Mouse (Mus musculus) lung, embryonic 14.5 days (tissue): ENCODE measurements around the gene Magi1. TPM values are rescaled to one million over a fixed set of nuclear protein-coding genes. Genes with fewer than 3 reads are reported as not detected.

Experiments used
- ATAC-seq: fragments of 200-750 bp; cut with Nextera tagmentation; 2 replicates; pipeline ENCODE4 v1.8.0; 2017; ENCODE audit warnings: mild to moderate bottlenecking, moderate TSS enrichment, moderate library complexity; ENCODE audit not compliant: insufficient read depth
- DNase-seq: peaks from one replicate; pipeline ENCODE4 v3.0.0-alpha.2; 2015
- H3K27ac ChIP-seq: fragments of 300-500 bp; sonication (generic); 2 replicates; pipeline ENCODE4 v1.5.1; 2014; ENCODE audit warnings: low read depth, mild to moderate bottlenecking, moderate library complexity
- H3K27me3 ChIP-seq: fragments of 300-500 bp; sonication (generic); 2 replicates; pipeline ENCODE4 v1.6.1; 2014; ENCODE audit warnings: low read length, control low read depth; ENCODE audit not compliant: insufficient read depth
- H3K36me3 ChIP-seq: fragments of 300-500 bp; sonication (generic); 2 replicates; pipeline ENCODE4 v1.6.1; 2014; ENCODE audit warnings: control low read depth; ENCODE audit not compliant: insufficient read depth
- H3K4me1 ChIP-seq: fragments of 300-500 bp; sonication (generic); 2 replicates; pipeline ENCODE4 v1.6.1; 2014; ENCODE audit warnings: antibody characterized with exemption, control low read depth; ENCODE audit not compliant: insufficient read depth
- H3K4me2 ChIP-seq: fragments of 300-500 bp; sonication (generic); 2 replicates; pipeline ENCODE4 v1.6.1; 2014; ENCODE audit warnings: mild to moderate bottlenecking
- H3K4me3 ChIP-seq: fragments of 300-500 bp; sonication (generic); 2 replicates; pipeline ENCODE4 v1.5.1; 2014; ENCODE audit warnings: low read depth, low read length
- H3K9ac ChIP-seq: fragments of 300-500 bp; sonication (generic); 2 replicates; pipeline ENCODE4 v1.6.1; 2014
- H3K9me3 ChIP-seq: fragments of 300-500 bp; sonication (generic); 2 replicates; pipeline ENCODE4 v1.6.1; 2016; ENCODE audit warnings: low read depth, low read length, control low read depth
- CTCF ChIP-seq: IDR thresholded peaks from 2 replicates; pipeline ENCODE4 v1.5.1; 2016; ENCODE audit warnings: antibody characterized with exemption, low read depth
- WGBS: fragments of 180-500 bp; shearing (Covaris S2); extraction: QIAGEN DNeasy Blood & Tissue Kit; methylation state at CpG from one replicate; pipeline ENCODE4 v1.1.7; 2014; 5-methylcytosine and 5-hydroxymethylcytosine counted together
- polyA plus RNA-seq: library from polyadenylated mRNA; unstranded; fragments of >200 nt; fragmentation: Nextera tagmentation; extraction: Ambion mirVana; gene quantifications from 2 replicates; pipeline ENCODE4 v1.2.1, GENCODE M21; 2014

Gene Magi1
- polyA plus RNA-seq, 1 experiment from 2014 or later, result 10.1 TPM

DNA sequence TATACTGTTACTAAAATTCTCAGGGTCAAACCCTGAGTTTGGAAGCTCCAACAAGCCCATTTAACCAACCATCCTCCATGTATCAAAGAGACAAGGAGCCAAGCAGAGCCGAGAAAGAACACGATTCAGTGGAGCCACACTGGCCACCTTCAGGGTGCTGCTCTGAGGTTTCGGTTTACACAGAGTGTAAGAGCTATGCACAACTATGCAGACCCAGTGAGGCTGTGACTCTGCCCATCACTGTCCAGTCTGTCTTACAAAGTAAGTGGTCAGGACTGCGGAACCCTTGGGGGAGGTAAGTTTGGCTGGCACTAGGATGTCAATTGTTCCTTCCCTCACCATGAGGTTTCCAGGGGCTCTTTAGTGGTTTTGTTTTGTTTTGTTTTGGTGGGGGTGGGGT is 465.2 kb downstream of the Magi1 start:
- H3K4me2 ChIP-seq, result no peak overlapping the region
- no peak for TF ChIP-seq CTCF
- no peaks in the 10 kb centered on the region for H3K9me3 ChIP-seq
- H3K27ac ChIP-seq, result no peak overlapping the region
- H3K9ac ChIP-seq, result no peak overlapping the region
- no peaks in the 10 kb centered on the region for H3K27me3 ChIP-seq
- no peak for DNase-seq
- no peaks in the 10 kb centered on the region for H3K4me1 ChIP-seq
- no peaks in the 10 kb centered on the region for H3K36me3 ChIP-seq
- no peak for ATAC-seq
- 73% methylated on average over 4 of the region's 4 CpGs for WGBS
- H3K4me3 ChIP-seq, result no peak overlapping the region

DNA sequence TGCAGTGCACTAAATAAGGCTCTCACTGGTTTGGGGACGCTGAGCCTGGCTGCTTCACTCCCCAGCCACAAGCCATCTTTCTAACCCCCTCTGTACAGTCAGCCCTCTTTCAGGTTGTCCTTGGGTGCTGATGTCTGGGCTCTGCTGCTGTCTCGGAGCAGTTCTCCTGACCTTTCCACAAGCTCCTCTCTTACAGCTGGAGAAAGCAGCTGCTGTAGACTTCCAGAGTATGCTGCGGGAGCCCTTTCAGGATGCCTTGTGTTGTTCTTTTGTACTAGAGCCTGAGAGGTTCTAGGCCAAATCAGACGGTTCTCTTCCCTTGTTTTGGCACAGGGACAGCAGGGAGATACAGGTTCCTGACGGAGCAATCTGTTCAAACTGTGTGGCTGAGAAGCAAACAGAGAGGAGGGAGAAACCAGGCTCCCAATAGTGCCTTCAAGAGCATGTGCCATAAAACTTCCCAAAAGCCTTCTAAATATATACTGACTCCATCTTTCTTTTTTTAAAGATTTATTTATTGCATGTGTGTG is 478.2 kb downstream of the Magi1 start:
- no peaks in the 10 kb centered on the region for H3K9me3 ChIP-seq
- no peak for TF ChIP-seq CTCF
- ATAC-seq, result no peak
- WGBS, result 70% methylated on average over 5 of the region's 5 CpGs
- H3K36me3 ChIP-seq, result no peaks in the 10 kb centered on the region
- H3K4me2 ChIP-seq, result no peak overlapping the region
- H3K4me3 ChIP-seq, result no peak overlapping the region
- H3K9ac ChIP-seq, result no peak overlapping the region
- DNase-seq, result no peak
- no peaks in the 10 kb centered on the region for H3K4me1 ChIP-seq
- H3K27me3 ChIP-seq, result no peaks in the 10 kb centered on the region
- no peak overlapping the region for H3K27ac ChIP-seq

DNA sequence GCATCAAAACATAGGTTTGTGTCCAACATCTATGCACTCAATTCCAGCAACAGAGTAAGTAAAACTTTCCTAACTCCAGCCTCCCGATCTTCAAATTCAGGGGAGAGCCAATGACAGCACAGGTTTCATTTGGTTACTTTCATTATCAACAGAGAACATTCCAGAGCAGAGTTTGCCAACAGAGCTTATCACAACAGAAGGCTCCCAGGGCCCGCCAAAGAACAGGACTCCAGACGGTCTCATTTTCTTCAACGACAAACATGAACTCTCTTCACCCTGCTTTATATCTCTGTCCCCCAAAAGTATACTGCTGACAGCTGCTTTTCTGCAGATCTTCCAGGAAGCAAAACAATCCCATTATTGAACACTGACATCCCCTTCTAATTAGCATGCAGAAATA is 481.3 kb downstream of the Magi1 start:
- no peak overlapping the region for H3K27ac ChIP-seq
- ATAC-seq (no peak), DNase-seq (peak; percentile 16)
- TF ChIP-seq CTCF, result no peak
- H3K4me2 ChIP-seq, result no peak overlapping the region
- no peak overlapping the region for H3K9ac ChIP-seq
- no peaks in the 10 kb centered on the region for H3K27me3 ChIP-seq
- H3K4me1 ChIP-seq, result no peaks in the 10 kb centered on the region
- H3K9me3 ChIP-seq, result no peaks in the 10 kb centered on the region
- H3K36me3 ChIP-seq, result no peaks in the 10 kb centered on the region
- 25% methylated on average over 4 of the region's 4 CpGs for WGBS
- H3K4me3 ChIP-seq, result no peak overlapping the region

DNA sequence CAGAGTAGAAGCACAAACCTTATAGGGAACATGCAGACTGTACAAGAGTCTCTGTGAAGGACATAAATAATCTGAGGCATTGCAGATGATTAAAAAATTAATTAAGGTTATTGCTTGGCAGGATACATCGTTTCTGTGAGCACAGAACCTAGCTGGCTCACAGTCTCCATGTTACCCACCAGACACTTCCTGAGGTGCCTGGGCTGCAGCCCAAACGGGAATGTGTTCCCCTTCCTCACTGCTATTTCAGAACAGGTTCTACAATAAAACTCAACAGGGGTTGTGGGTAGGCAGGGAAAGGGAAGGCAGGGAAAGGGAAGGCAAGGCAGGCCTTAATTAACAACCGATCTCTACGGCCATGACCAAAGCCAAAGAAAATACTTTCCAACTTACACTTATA is 483.3 kb downstream of the Magi1 start:
- 68% methylated on average over 4 of the region's 4 CpGs for WGBS
- Histone ChIP-seq H3K27me3 (no peaks in the 10 kb centered on the region), H3K4me1 (no peaks in the 10 kb centered on the region), H3K4me2 (no peak overlapping the region), H3K9me3 (no peaks in the 10 kb centered on the region), H3K4me3 (no peak overlapping the region), H3K27ac (no peak overlapping the region), H3K36me3 (no peaks in the 10 kb centered on the region), H3K9ac (no peak overlapping the region)
- TF ChIP-seq CTCF, result no peak
- ATAC-seq (no peak), DNase-seq (no peak)

DNA sequence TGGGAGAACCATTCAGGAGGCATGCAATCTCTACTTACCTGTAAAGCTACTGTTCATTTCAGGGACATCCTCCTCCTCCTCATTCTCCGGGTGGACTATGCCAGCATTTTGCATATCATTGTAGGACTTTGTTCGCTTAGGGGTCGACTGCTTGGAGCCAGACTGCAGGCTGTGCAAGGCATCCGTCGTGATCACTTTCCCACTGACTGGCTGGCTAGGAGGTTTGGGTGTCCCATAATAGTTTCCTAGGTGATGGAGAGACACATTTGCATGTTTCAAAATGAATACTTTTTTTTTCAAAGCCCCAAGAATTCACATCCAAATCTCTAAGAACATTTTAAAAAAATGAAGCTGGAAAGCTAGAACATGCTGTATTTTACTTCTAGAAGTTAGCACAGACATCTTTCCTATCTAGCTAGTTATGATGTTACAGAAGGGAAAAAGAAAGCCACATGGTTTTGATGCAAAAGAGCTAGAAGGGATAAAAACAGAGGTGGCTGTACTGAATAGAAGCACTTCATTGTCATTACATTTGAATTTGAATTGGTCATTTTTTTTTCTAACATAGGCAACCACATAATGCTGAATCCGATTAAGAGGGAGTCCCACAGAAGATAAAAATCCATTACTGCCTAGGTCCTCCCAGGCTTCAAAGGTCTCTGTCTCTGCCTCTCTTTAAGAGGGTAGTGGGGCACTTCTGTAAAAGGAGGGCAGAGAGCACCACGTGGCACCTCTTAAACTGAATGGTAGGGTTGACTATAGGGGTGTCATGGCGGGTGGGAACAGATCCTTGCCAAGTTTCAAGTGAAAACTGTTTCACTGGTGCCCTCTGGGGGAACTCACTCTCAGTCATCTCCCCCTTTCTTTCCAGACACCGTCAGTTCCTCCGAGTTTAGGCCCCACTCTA is 491.2 kb downstream of the Magi1 start:
- Histone ChIP-seq H3K4me3 (no peak overlapping the region), H3K9me3 (no peaks in the 10 kb centered on the region), H3K36me3 (no peaks in the 10 kb centered on the region), H3K4me2 (no peak overlapping the region), H3K27me3 (no peaks in the 10 kb centered on the region), H3K4me1 (no peaks in the 10 kb centered on the region), H3K9ac (no peak overlapping the region), H3K27ac (no peak overlapping the region)
- ATAC-seq (no peak), DNase-seq (no peak)
- TF ChIP-seq CTCF, result no peak
- 78% methylated on average over 10 of the region's 10 CpGs for WGBS

DNA sequence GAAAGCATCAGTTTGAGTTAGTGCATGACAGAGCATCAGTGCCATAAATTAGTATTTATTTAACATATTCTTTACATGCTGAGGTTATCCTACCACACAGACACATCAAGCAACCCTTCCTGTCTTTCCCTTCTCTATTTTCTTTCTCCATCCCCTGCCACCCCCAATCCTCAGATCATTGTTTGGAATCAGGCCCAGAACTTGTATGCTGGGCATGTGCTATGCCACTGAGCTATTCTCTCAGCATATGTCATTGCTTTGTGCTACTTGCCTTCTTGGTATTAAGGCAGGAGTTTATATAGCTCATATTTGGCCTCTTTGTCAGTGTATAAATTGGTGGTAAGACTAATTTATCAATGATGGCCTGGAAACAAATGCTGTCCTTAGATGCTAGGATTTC is 494.0 kb downstream of the Magi1 start:
- H3K4me2 ChIP-seq, result no peak overlapping the region
- no peak overlapping the region for H3K27ac ChIP-seq
- TF ChIP-seq CTCF, result no peak
- no peak overlapping the region for H3K4me3 ChIP-seq
- no peaks in the 10 kb centered on the region for H3K36me3 ChIP-seq
- H3K4me1 ChIP-seq, result no peaks in the 10 kb centered on the region
- ATAC-seq (no peak), DNase-seq (no peak)
- no peak overlapping the region for H3K9ac ChIP-seq
- H3K27me3 ChIP-seq, result no peaks in the 10 kb centered on the region
- H3K9me3 ChIP-seq, result no peaks in the 10 kb centered on the region

DNA sequence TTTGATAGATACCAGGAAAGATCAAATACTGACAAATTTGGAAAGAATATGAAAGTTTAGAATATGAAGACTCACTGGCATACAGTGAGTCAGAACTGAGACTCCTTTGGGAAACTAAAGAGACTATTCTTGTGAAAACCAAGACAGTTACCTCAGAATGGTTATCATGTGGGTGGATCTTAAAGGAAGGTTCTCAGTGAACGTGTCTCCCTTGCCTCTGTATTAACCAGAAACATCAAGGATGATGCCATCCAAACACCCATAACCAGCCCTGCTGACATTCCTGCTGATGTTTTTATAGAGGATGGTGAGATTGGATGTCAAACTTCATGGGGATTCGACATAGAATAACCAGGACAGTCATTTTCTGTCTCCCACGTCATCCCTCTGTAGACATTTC is 496.7 kb downstream of the Magi1 start:
- Histone ChIP-seq H3K36me3 (no peaks in the 10 kb centered on the region), H3K27me3 (no peaks in the 10 kb centered on the region), H3K9me3 (no peaks in the 10 kb centered on the region), H3K4me1 (no peaks in the 10 kb centered on the region), H3K4me3 (no peak overlapping the region), H3K9ac (no peak overlapping the region), H3K27ac (no peak overlapping the region), H3K4me2 (no peak overlapping the region)
- ATAC-seq, result no peak
- DNase-seq, result no peak
- no peak for TF ChIP-seq CTCF
- WGBS, result 86% methylated on average over 3 of the region's 3 CpGs
